In genomic region chr12:102258522-102259112, GRCm38 (mm10) we compare ENCODE assay signal across 1 mouse cellular context.
TF ChIP-seq lines count a peak whose summit lies in the region.

No protein-coding gene starts in this region.

TF ChIP-seq in MEL, 35 proteins besides CTCF, POLR2A, EP300 and RAD21 (continued from another document):
- TF ChIP-seq MYB (IDR thresholded peaks at IDR 0.05; ENCODE audit: low read depth, low read length), result peak; percentile 77
- TF ChIP-seq MAFK (IDR thresholded peaks at IDR 0.05; ENCODE audit: borderline replicate concordance, low read depth, low read length), result no peak
- peak; percentile 6; the same call in 1 of the 2 replicates for TF ChIP-seq BHLHE40 (IDR thresholded peaks at IDR 0.05; ENCODE audit: borderline replicate concordance, low read depth, low read length)
- TF ChIP-seq UBTF (IDR thresholded peaks at IDR 0.05; ENCODE audit: borderline replicate concordance, insufficient read depth, low read depth, low read length), result no peak
- no peak for TF ChIP-seq USF2 (IDR thresholded peaks at IDR 0.05; ENCODE audit: borderline replicate concordance in 1 of 2, insufficient read depth in 1 of 2, low read depth in 1 of 2, low read length in 2 of 2)
- TF ChIP-seq MXI1 (IDR thresholded peaks at IDR 0.05; ENCODE audit: low read depth, low read length), result no peak
- no peak for TF ChIP-seq MAX (IDR thresholded peaks at IDR 0.05; ENCODE audit: low read length)
- TF ChIP-seq TBP (IDR thresholded peaks at IDR 0.05; ENCODE audit: low read depth, low read length), result peak; percentile 82
- TF ChIP-seq RCOR1 (IDR thresholded peaks at IDR 0.05; ENCODE audit: low read depth, low read length), result peak; percentile 91
- no peak for TF ChIP-seq HCFC1 (IDR thresholded peaks at IDR 0.05; ENCODE audit: low read depth, low read length)
- TF ChIP-seq ZMIZ1 (IDR thresholded peaks at IDR 0.05; ENCODE audit: low read depth, low read length), result no peak
- TF ChIP-seq POLR2AphosphoS5 (IDR thresholded peaks at IDR 0.05; ENCODE audit: borderline replicate concordance, low read depth, low read length), result no peak
- no peak for TF ChIP-seq POLR2AphosphoS2 (IDR thresholded peaks at IDR 0.05; ENCODE audit: low read length)
- peak; percentile 98 for TF ChIP-seq TAL1 (IDR thresholded peaks at IDR 0.05; ENCODE audit: low read length)
- TF ChIP-seq ELF1 (IDR thresholded peaks at IDR 0.05; ENCODE audit: low read depth, low read length), result no peak
- TF ChIP-seq SMC3 (IDR thresholded peaks at IDR 0.05; ENCODE audit: low read depth, low read length), result peak; percentile 20; the same call in 1 of the 2 replicates
- TF ChIP-seq ZC3H11A (IDR thresholded peaks at IDR 0.05; ENCODE audit: low read depth, low read length), result no peak
- TF ChIP-seq CHD2 (IDR thresholded peaks at IDR 0.05; ENCODE audit: low read length), result no peak; the same call in 1 of the 2 replicates
- 0 out of 2 replicates have a peak, but pooled peaks have one; percentile 30 for TF ChIP-seq MYC (IDR thresholded peaks at IDR 0.05; ENCODE audit: low read depth, low read length)
